Mouse (Mus musculus): ENCODE data around the gene Ppp6r2. TPM values are rescaled to one million over a fixed set of nuclear protein-coding genes. Genes with fewer than 3 reads are reported as not detected.

Ppp6r2 gene
- total and polyA plus RNA-seq, 3 experiments, result 34.9 to 107 (median 65.5) TPM

GRCm38 (mm10) chr15:89181561-89182270, 29.6 kb upstream of the Ppp6r2 start:
- H3K27me3 ChIP-seq (ENCODE audit: insufficient read depth, low read length), result peaks cover 14% of the 10 kb centered on the region; the same call in 1 of the 2 replicates

GRCm38 (mm10) chr15:89182328-89182741, 29.0 kb upstream of the Ppp6r2 start:
- DNase-seq (ENCODE audit: low spot score) (no peak), ATAC-seq (ENCODE audit: extremely low read depth, insufficient number of reproducible peaks, low FRiP score, poor library complexity, severe bottlenecking) (no peak)
- Histone ChIP-seq H3K4me3 (ENCODE audit: low read depth, low read length) (no peak overlapping the region), H3K36me3 (replicated peaks) (peaks cover 31% of the 10 kb centered on the region), H3K27me3 (ENCODE audit: insufficient read depth, low read length) (peaks cover 11% of the 10 kb centered on the region; the same call in 1 of the 2 replicates), H3K4me1 (ENCODE audit: insufficient read depth, low read depth, low read length) (peaks cover 39% of the 10 kb centered on the region), H3K9me3 (replicated peaks) (peaks cover 7% of the 10 kb centered on the region)
- no peak for TF ChIP-seq GATA2 (IDR thresholded peaks at IDR 0.05; ENCODE audit: borderline replicate concordance, low read depth, low read length)
- TF ChIP-seq GATA1 (IDR thresholded peaks at IDR 0.05; ENCODE audit: borderline replicate concordance, low read length), result no peak
- no peak for TF ChIP-seq CTCF (IDR thresholded peaks at IDR 0.05; ENCODE audit: low read depth, low read length)
- no peak for TF ChIP-seq POLR2AphosphoS5 (IDR thresholded peaks at IDR 0.05; ENCODE audit: insufficient replicate concordance, low read depth, low read length)
- no peak for TF ChIP-seq TAL1 (conservative IDR thresholded peaks at IDR 0.05; ENCODE audit: low read depth, low read length)

More at GRCm38 (mm10) chr15:89181561-89182270, 29.6 kb upstream of the Ppp6r2 start:
- Histone ChIP-seq H3K36me3 (replicated peaks) (peaks cover 24% of the 10 kb centered on the region), H3K4me3 (ENCODE audit: low read depth, low read length) (no peak overlapping the region), H3K4me1 (ENCODE audit: insufficient read depth, low read depth, low read length) (peaks cover 45% of the 10 kb centered on the region), H3K9me3 (replicated peaks) (peaks cover 7% of the 10 kb centered on the region)
- ATAC-seq (ENCODE audit: extremely low read depth, insufficient number of reproducible peaks, low FRiP score, poor library complexity, severe bottlenecking) (no peak), DNase-seq (ENCODE audit: low spot score) (no peak)
- no peak for TF ChIP-seq GATA2 (IDR thresholded peaks at IDR 0.05; ENCODE audit: borderline replicate concordance, low read depth, low read length)
- no peak for TF ChIP-seq GATA1 (IDR thresholded peaks at IDR 0.05; ENCODE audit: borderline replicate concordance, low read length)
- no peak for TF ChIP-seq POLR2AphosphoS5 (IDR thresholded peaks at IDR 0.05; ENCODE audit: insufficient replicate concordance, low read depth, low read length)
- TF ChIP-seq CTCF (IDR thresholded peaks at IDR 0.05; ENCODE audit: low read depth, low read length), result no peak
- no peak for TF ChIP-seq TAL1 (conservative IDR thresholded peaks at IDR 0.05; ENCODE audit: low read depth, low read length)

- peaks cover 7% of the 10 kb centered on the region for H3K9me3 ChIP-seq (replicated peaks)
- TF ChIP-seq POLR2AphosphoS5 (IDR thresholded peaks at IDR 0.05; ENCODE audit: insufficient replicate concordance, low read depth, low read length) (no peak), TAL1 (conservative IDR thresholded peaks at IDR 0.05; ENCODE audit: low read depth, low read length) (no peak), GATA2 (IDR thresholded peaks at IDR 0.05; ENCODE audit: borderline replicate concordance, low read depth, low read length) (no peak), CTCF (IDR thresholded peaks at IDR 0.05; ENCODE audit: low read depth, low read length) (no peak)
- peaks cover 34% of the 10 kb centered on the region for H3K36me3 ChIP-seq (replicated peaks)
- H3K27me3 ChIP-seq (ENCODE audit: insufficient read depth, low read length), result peaks cover 11% of the 10 kb centered on the region; the same call in 1 of the 2 replicates
- H3K4me3 ChIP-seq (ENCODE audit: low read depth, low read length), result no peak overlapping the region
- ATAC-seq (ENCODE audit: extremely low read depth, insufficient number of reproducible peaks, low FRiP score, poor library complexity, severe bottlenecking), result no peak
- H3K4me1 ChIP-seq (ENCODE audit: insufficient read depth, low read depth, low read length), result peaks cover 34% of the 10 kb centered on the region
- no peak for DNase-seq (ENCODE audit: low spot score)
Observed at GRCm38 (mm10) chr15:89182842-89183241, 28.5 kb upstream of the Ppp6r2 start.

GRCm38 (mm10) chr15:89184141-89184936, 27.0 kb upstream of the Ppp6r2 start:
- no peak for DNase-seq (ENCODE audit: low spot score)
- Histone ChIP-seq H3K4me3 (ENCODE audit: low read depth, low read length) (no peak overlapping the region), H3K9me3 (replicated peaks) (peaks cover 7% of the 10 kb centered on the region), H3K4me1 (ENCODE audit: insufficient read depth, low read depth, low read length) (peaks cover 19% of the 10 kb centered on the region), H3K27me3 (ENCODE audit: insufficient read depth, low read length) (peaks cover 11% of the 10 kb centered on the region; the same call in 1 of the 2 replicates), H3K36me3 (replicated peaks) (peaks cover 49% of the 10 kb centered on the region)
- no peak for ATAC-seq (ENCODE audit: extremely low read depth, insufficient number of reproducible peaks, low FRiP score, poor library complexity, severe bottlenecking)
- TF ChIP-seq GATA2 (IDR thresholded peaks at IDR 0.05; ENCODE audit: borderline replicate concordance, low read depth, low read length), result no peak
- TF ChIP-seq POLR2AphosphoS5 (IDR thresholded peaks at IDR 0.05; ENCODE audit: insufficient replicate concordance, low read depth, low read length), result no peak
- no peak for TF ChIP-seq TAL1 (conservative IDR thresholded peaks at IDR 0.05; ENCODE audit: low read depth, low read length)
- TF ChIP-seq GATA1 (IDR thresholded peaks at IDR 0.05; ENCODE audit: borderline replicate concordance, low read length), result no peak
- no peak for TF ChIP-seq CTCF (IDR thresholded peaks at IDR 0.05; ENCODE audit: low read depth, low read length)

- Histone ChIP-seq H3K36me3 (replicated peaks) (peaks cover 55% of the 10 kb centered on the region), H3K27me3 (ENCODE audit: insufficient read depth, low read length) (peaks cover 11% of the 10 kb centered on the region; the same call in 1 of the 2 replicates), H3K4me3 (ENCODE audit: low read depth, low read length) (no peak overlapping the region), H3K4me1 (ENCODE audit: insufficient read depth, low read depth, low read length) (peaks cover 14% of the 10 kb centered on the region), H3K9me3 (replicated peaks) (peaks cover 7% of the 10 kb centered on the region)
- ATAC-seq (ENCODE audit: extremely low read depth, insufficient number of reproducible peaks, low FRiP score, poor library complexity, severe bottlenecking), result no peak
- no peak for TF ChIP-seq GATA1 (IDR thresholded peaks at IDR 0.05; ENCODE audit: borderline replicate concordance, low read length)
- TF ChIP-seq POLR2AphosphoS5 (IDR thresholded peaks at IDR 0.05; ENCODE audit: insufficient replicate concordance, low read depth, low read length), result no peak
- TF ChIP-seq CTCF (IDR thresholded peaks at IDR 0.05; ENCODE audit: low read depth, low read length), result no peak
- TF ChIP-seq TAL1 (conservative IDR thresholded peaks at IDR 0.05; ENCODE audit: low read depth, low read length), result no peak
- TF ChIP-seq GATA2 (IDR thresholded peaks at IDR 0.05; ENCODE audit: borderline replicate concordance, low read depth, low read length), result no peak
- no peak for DNase-seq (ENCODE audit: low spot score)
Observed at GRCm38 (mm10) chr15:89184937-89185227, 26.5 kb upstream of the Ppp6r2 start.

GRCm38 (mm10) chr15:89195261-89195681, 16.1 kb upstream of the Ppp6r2 start:
- DNase-seq (ENCODE audit: low spot score), result no peak
- TF ChIP-seq CTCF (IDR thresholded peaks at IDR 0.05; ENCODE audit: low read depth, low read length) (no peak), GATA1 (IDR thresholded peaks at IDR 0.05; ENCODE audit: borderline replicate concordance, low read length) (no peak), GATA2 (IDR thresholded peaks at IDR 0.05; ENCODE audit: borderline replicate concordance, low read depth, low read length) (no peak), TAL1 (conservative IDR thresholded peaks at IDR 0.05; ENCODE audit: low read depth, low read length) (no peak), POLR2AphosphoS5 (IDR thresholded peaks at IDR 0.05; ENCODE audit: insufficient replicate concordance, low read depth, low read length) (no peak)
- Histone ChIP-seq H3K4me1 (ENCODE audit: insufficient read depth, low read depth, low read length) (peaks cover 20% of the 10 kb centered on the region), H3K27me3 (ENCODE audit: insufficient read depth, low read length) (no peaks in the 10 kb centered on the region), H3K9me3 (replicated peaks) (no peaks in the 10 kb centered on the region), H3K36me3 (replicated peaks) (peaks cover 32% of the 10 kb centered on the region), H3K4me3 (ENCODE audit: low read depth, low read length) (peak overlapping the region; percentile 100; the same call in 1 of the 2 replicates)
- ATAC-seq (ENCODE audit: extremely low read depth, insufficient number of reproducible peaks, low FRiP score, poor library complexity, severe bottlenecking), result no peak
